Comparison of ENCODE assay signal across 18 mouse cellular contexts in genomic region chr4:124455511-124456338, GRCm38 (mm10).
A peak's percentile ranks its signal among the peaks of the same experiment; 100 is the strongest.
DNase-seq lines count a peak whose midpoint lies in the region; ATAC-seq and TF ChIP-seq lines count a peak whose summit lies in the region.
"Had no signal": no experiment of that assay in that cellular context is flagged by ENCODE, and none has a peak within 500 bp of the region (broad histone marks: within the 10 kb centered on the region; RNA-seq: fewer than 3 reads in every experiment).

No protein-coding gene starts in this region.

- DNase-seq in embryo, embryonic 11 days = peak; percentile 22
- DNase-seq in embryo, embryonic 9.5 days (ENCODE audit: extremely low spot score) = no peak
- DNase-seq in midbrain, embryonic 10.5 days (ENCODE audit: low spot score) = no peak
- DNase-seq in forebrain, embryonic 14.5 days (ENCODE audit: low spot score) = peak; percentile 69
- DNase-seq in limb, embryonic 10.5 days (ENCODE audit: low spot score) = peak; percentile 37
- DNase-seq in gastrocnemius, adult 2 months = no peak
- DNase-seq in natural killer cell, adult 2 months (ENCODE audit: low spot score in 2 of 2) = no peak
- DNase-seq: cerebellum, postnatal 14 days; gastrocnemius, postnatal 14 days; heart, postnatal 36 days; liver; lung, adult 18-20 months; spleen, adult 18-20 months; thymus, adult 2 months had no signal

- no peak overlapping the region for H3K9ac ChIP-seq in midbrain, embryonic 16.5 days (ENCODE audit: low read depth, low read length)
- H3K9ac ChIP-seq in forebrain, embryonic 14.5 days (ENCODE audit: low read length) = no peak overlapping the region
- H3K9ac ChIP-seq: stomach, embryonic 15.5 days had no signal

- no peaks in the 10 kb centered on the region for H3K9me3 ChIP-seq in midbrain, embryonic 10.5 days (replicated peaks)
- H3K9me3 ChIP-seq in midbrain, embryonic 16.5 days (replicated peaks; ENCODE audit: control insufficient read depth, low read length, poor library complexity, severe bottlenecking) = no peaks in the 10 kb centered on the region
- H3K9me3 ChIP-seq in forebrain, embryonic 14.5 days (replicated peaks; ENCODE audit: control insufficient read depth, low read length) = no peaks in the 10 kb centered on the region
- H3K9me3 ChIP-seq in limb, embryonic 10.5 days (replicated peaks) = no peaks in the 10 kb centered on the region
- H3K9me3 ChIP-seq: stomach, embryonic 15.5 days had no signal

- no peak for ATAC-seq in midbrain, embryonic 16.5 days
- ATAC-seq in forebrain, embryonic 14.5 days = peak; percentile 65
- ATAC-seq: intestine, embryonic 16.5 days had no signal

- peaks cover 67% of the 10 kb centered on the region for H3K4me1 ChIP-seq in midbrain, embryonic 10.5 days
- peaks cover 11% of the 10 kb centered on the region; the same call in 1 of the 2 replicates for H3K4me1 ChIP-seq in midbrain, embryonic 16.5 days (ENCODE audit: control insufficient read depth, insufficient read depth, low read length)
- peaks cover 15% of the 10 kb centered on the region for H3K4me1 ChIP-seq in forebrain, embryonic 14.5 days (ENCODE audit: control insufficient read depth, insufficient read depth, low read length)
- peaks cover 35% of the 10 kb centered on the region for H3K4me1 ChIP-seq in limb, embryonic 10.5 days
- H3K4me1 ChIP-seq: stomach, embryonic 15.5 days had no signal

- no peak overlapping the region for H3K4me3 ChIP-seq in midbrain, embryonic 10.5 days
- H3K4me3 ChIP-seq in midbrain, embryonic 16.5 days (ENCODE audit: low read depth, low read length) = no peak overlapping the region
- H3K4me3 ChIP-seq in forebrain, embryonic 14.5 days (ENCODE audit: low read depth, low read length) = no peak overlapping the region
- no peak overlapping the region for H3K4me3 ChIP-seq in limb, embryonic 10.5 days
- no peak overlapping the region for H3K4me3 ChIP-seq in gastrocnemius, adult 2 months
- H3K4me3 ChIP-seq: myocyte; stomach, embryonic 15.5 days had no signal

- intact Hi-C loops in gastrocnemius, adult 2 months (cut with DNase I) = no loop called here

- H3K27ac ChIP-seq in midbrain, embryonic 10.5 days (replicated peaks) = peak overlapping the region; percentile 59
- H3K27ac ChIP-seq in midbrain, embryonic 16.5 days (ENCODE audit: low read length) = no peak overlapping the region
- H3K27ac ChIP-seq in forebrain, embryonic 14.5 days (ENCODE audit: low read depth, low read length) = 0 out of 2 replicates have a peak overlapping the region, but pooled peaks have one; percentile 27
- no peak overlapping the region for H3K27ac ChIP-seq in limb, embryonic 10.5 days
- H3K27ac ChIP-seq in gastrocnemius, adult 2 months = no peak overlapping the region
- H3K27ac ChIP-seq: stomach, embryonic 15.5 days had no signal

- WGBS in midbrain, embryonic 10.5 days = 56% methylated on average over 14 of the region's 14 CpGs
- 40% methylated on average over 14 of the region's 14 CpGs for WGBS in midbrain, embryonic 16.5 days
- 23% methylated on average over 14 of the region's 14 CpGs for WGBS in forebrain, embryonic 14.5 days
- WGBS in limb, embryonic 10.5 days = 18% methylated on average over 14 of the region's 14 CpGs

- no peaks in the 10 kb centered on the region for H3K36me3 ChIP-seq in midbrain, embryonic 10.5 days
- no peaks in the 10 kb centered on the region for H3K36me3 ChIP-seq in midbrain, embryonic 16.5 days (ENCODE audit: control insufficient read depth, insufficient read depth, low read length)
- H3K36me3 ChIP-seq in forebrain, embryonic 14.5 days (ENCODE audit: control insufficient read depth, insufficient read depth, low read length) = no peaks in the 10 kb centered on the region
- no peaks in the 10 kb centered on the region for H3K36me3 ChIP-seq in limb, embryonic 10.5 days
- H3K36me3 ChIP-seq: stomach, embryonic 15.5 days had no signal

- no peak overlapping the region for H3K4me2 ChIP-seq in midbrain, embryonic 16.5 days (ENCODE audit: low read length)
- H3K4me2 ChIP-seq in forebrain, embryonic 14.5 days (ENCODE audit: low read length) = no peak overlapping the region
- H3K4me2 ChIP-seq: stomach, embryonic 15.5 days had no signal

- no peak for TF ChIP-seq CTCF in gastrocnemius, adult 2 months (IDR thresholded peaks at IDR 0.05)

- peaks cover 83% of the 10 kb centered on the region for H3K27me3 ChIP-seq in midbrain, embryonic 10.5 days (ENCODE audit: low read depth, poor library complexity, severe bottlenecking)
- no peaks in the 10 kb centered on the region for H3K27me3 ChIP-seq in midbrain, embryonic 16.5 days (ENCODE audit: control insufficient read depth, insufficient read depth, low read depth, low read length)
- H3K27me3 ChIP-seq in forebrain, embryonic 14.5 days (replicated peaks; ENCODE audit: control insufficient read depth, insufficient read depth, low read length) = no peaks in the 10 kb centered on the region
- H3K27me3 ChIP-seq in limb, embryonic 10.5 days (ENCODE audit: low read depth, poor library complexity, severe bottlenecking) = peaks cover 91% of the 10 kb centered on the region
- H3K27me3 ChIP-seq: stomach, embryonic 15.5 days had no signal

Comparison
In these comparisons a context has a peak if more than half of its experiments do, and no peak if none do; other contexts are left out.
1. DNase-seq: peak in embryo, embryonic 11 days (single experiment), forebrain, embryonic 14.5 days (single experiment) and limb, embryonic 10.5 days (single experiment); none in embryo, embryonic 9.5 days (single experiment), midbrain, embryonic 10.5 days (single experiment), gastrocnemius, adult 2 months (single experiment) and natural killer cell, adult 2 months (0 of 2).
2. H3K27ac ChIP-seq: peak in midbrain, embryonic 10.5 days (single experiment) and forebrain, embryonic 14.5 days (single experiment); none in midbrain, embryonic 16.5 days (single experiment), limb, embryonic 10.5 days (single experiment) and gastrocnemius, adult 2 months (single experiment).